Mouse (Mus musculus) ovary, postnatal 10 days (tissue): Measurements from ENCODE around the gene Afmid.

ENCODE experiments used
- DNase-seq: peaks from one replicate; pipeline ENCODE4 v3.0.0; 2022; ENCODE audit warnings: low spot score

The Afmid gene

DNA sequence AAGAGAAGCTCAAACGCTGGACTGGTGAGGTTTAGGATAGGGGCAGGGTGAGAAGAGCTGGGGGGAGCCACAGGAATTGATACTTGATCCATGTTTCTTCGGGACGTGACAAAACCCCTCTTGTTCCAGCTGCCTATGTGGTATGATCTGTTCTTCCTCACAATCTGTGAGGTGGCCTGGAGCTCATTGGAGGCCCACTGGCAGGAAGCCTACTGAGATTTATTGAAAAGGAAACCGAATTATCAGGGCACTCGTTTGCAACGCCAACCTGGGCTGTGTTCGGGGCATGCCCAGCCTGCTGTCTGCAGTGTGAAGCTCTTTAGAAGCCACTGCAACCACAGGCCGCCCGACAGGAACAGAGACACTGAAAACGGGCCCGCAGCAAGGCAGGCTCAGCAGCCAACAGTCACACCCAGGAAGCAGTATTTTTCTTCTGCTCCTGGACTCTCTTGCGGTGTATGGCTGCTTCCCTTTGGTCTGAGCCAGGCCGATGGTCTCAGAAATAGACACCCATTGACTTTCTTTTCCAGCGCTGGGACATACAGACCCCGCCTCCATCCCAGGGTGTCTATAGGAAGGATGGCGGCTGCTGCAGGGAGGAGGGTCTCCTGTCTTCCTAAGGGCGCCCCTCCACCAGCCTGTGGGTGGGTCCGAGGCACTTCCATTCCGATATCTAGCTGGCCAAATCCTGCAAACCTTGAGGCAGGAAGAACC is 22.7 kb downstream of the Afmid start:
- no peak for DNase-seq

DNA sequence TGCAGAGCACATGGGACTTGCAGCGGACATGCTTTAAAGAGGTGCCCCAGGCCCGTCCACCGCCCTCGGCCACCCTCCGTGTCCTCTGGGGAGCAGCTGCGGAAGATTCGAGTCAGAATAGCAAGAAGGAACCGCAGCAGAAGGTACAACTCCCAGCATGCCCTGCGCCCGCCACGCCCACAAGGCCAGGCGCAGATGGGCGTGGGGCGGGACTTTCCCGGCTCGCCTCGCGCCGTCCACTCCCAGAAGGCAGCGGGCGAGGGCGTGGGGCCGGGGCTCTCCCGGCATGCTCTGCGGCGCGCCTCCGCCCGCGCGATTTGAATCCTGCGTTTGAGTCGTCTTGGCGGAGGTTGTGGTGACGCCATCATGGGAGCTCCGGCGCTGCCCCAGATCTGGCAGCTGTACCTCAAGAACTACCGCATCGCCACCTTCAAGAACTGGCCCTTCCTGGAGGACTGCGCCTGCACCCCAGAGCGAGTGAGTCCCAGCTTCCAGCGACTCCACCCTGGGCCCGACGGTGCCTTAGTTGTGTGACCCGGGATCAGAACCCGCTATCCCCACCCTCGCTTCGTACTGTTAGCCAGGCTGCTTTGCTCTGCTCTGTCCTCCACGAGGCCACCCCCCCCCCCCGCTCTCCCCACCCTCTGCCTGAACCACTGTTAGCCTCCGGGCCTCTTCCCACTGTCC is 23.4 kb downstream of the Afmid start, which contains the start of gene Birc5:
Birc5 (plus strand) TSS at position 267 of the 687 bp plus-strand sequence.
- DNase-seq, result peak; percentile 84

DNA sequence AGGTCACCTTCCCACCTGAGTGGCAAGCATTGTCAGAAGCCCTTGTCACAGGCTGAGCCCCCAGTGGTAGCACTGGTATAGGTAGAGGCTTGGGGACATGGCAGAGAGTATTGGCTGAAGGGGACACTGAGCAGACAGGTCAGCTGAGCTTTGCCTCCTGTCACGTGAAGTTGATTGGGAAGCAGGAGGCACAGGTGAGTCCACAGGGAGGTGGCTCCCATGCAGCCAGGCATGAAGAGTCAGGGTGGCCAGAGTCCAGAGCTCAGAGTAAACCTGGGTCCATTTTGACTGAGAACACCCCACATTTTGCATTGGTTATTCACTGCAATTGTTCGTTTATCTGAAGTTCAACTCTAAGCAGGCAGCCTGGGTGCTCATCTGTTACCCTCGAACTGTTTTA is 27.2 kb downstream of the Afmid start:
- no peak for DNase-seq

DNA sequence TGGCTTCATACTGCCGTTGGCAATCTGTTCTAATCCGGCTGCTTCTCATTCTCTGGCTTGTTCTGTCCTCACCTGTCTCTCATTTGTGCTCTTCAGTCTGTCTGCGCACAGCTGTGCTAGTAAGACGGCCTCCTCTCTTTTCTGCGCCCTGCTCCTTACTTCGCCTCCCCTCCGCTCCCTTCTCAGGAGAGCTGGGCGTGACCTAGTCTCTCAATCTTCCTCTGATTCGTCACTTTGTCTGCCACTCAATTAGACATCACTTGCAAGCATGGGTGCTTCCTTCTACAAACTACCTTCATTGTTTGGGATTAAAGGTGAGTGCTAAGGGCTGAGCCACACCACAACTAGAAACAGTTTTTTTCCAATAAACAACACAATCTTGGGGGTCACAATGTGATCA is 28.5 kb downstream of the Afmid start:
- no peak for DNase-seq

DNA sequence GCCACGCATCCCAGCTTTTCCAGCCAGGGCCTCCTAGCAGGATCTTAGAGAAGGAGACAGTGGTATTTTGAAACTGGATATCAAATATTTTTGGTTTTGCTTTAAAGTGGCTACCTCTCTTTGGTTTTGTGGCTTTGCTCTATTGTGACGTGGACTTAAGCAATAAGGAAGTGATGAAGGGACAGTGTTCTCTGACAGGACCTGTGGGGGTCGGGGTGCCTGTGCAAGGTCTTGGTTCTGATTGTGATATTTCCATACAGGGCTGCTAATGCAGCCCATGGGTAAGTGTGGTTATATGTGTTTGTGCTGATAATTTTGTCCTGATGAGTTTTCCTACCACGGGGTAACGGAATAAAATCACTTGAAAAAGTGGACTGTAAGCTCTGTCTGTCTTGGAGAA is 29.6 kb downstream of the Afmid start:
- DNase-seq, result no peak

DNA sequence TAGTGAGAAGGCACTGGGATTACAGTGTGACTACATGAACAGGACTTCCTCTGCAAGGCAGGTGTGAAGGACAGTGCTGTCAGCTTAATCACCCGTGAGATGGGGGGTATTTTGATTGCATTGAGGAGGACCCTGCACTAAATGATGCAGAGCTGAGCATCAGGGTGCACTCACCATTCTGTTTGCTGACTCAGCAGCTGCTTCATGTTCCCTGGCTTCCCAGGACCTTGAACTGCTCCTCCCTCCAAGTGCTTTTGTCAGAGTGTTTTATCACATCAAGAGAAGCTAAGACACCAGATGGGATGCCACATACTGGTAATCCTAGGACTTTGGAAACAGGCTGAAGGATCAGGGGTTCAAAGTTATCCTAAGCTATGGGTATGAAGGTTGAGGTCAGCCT is 30.3 kb downstream of the Afmid start:
- DNase-seq, result no peak

DNA sequence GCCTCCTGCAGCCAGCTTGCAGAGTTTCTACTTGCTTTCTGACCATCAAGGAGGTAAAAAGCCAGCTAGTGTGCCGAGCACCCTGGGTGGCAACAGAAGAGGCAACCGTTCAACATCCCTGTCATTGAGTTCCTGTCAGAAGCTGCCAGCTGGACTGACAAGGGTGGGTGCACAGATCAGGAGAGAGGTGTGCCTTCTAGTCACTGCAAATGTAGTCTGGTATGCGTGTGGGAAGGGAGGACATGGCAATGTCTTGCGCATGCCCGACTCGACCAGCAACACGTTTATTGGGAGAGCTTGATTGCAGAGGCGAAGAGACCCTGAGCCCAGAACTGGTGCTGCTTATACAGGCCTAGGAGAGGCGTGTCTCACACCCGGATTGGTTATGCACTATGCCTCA is 31.7 kb downstream of the Afmid start:
- no peak for DNase-seq

DNA sequence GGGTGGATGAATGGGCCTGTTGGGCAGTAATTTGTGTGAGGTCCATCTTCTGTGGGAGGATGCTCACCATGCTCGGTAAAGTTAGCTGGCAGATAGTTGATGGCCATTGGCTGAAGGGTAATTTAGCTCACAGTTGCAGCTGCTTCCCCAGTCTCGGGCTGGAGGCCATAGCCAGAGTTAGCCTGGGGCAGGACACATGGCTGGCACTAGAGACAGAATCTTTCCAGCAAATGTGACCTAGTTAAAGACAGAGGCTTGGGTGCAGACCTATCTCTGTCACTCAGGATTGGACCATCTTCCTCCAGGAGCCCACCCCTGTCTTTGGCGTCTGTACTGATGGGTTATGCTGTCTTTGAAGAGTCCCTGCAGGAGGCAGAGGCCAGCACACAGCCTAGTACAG is 32.7 kb downstream of the Afmid start:
- no peak for DNase-seq

DNA sequence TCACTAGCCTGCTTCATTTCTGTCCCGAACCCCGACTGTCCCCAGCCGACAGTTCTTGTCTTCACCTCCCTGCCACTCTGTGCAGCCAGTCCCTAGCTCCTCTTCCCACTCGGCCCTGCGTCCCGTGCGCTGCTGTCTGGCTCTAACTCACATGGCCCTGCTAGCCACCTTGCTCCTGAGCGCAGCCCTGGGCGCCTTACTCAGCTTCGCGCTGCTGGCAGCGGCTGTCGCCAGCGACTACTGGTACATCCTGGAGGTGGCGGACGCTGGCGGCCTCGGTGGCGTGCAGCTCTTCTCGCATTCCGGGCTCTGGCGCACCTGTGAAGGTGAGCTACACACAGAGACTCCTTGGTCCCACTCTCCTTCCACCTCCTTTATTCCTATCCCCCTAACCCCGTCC is 34.9 kb downstream of the Afmid start, which contains the start of gene Tmem235:
Tmem235 (plus strand) TSS at position 152 of the 400 bp plus-strand sequence.
- DNase-seq, result no peak

DNA sequence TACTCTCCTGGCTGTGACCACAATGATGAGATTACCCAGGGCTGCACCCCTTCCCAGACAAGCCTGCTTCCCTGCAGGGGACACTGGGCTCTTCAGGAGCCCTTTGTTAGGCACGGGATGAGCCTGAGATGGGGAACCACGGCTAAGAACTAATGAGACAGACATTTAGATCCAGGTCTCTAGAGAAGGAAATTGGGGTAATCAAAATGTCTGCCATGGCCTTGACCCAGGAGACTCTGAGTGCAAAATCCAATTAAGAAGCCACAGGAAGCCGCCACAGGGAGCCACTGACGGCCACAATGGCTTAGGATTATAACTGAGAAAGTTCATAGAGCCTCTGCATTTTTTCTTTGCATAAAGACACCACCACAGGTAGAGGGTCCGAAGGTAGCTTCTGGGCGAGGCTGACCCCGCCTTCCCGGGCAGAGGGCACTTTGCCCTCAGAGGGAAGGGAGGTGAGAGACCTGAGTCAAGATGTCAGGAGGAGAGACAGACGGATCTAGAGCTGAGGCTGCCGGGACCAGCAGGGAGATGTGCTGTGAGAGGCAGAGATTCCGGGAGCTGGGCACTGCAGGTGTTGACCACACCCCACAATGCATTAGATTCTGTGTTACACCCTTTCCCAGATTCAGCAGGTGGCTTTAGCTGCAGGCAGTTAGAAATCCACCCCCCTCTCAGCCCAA is 37.6 kb downstream of the Afmid start:
- DNase-seq, result no peak

DNA sequence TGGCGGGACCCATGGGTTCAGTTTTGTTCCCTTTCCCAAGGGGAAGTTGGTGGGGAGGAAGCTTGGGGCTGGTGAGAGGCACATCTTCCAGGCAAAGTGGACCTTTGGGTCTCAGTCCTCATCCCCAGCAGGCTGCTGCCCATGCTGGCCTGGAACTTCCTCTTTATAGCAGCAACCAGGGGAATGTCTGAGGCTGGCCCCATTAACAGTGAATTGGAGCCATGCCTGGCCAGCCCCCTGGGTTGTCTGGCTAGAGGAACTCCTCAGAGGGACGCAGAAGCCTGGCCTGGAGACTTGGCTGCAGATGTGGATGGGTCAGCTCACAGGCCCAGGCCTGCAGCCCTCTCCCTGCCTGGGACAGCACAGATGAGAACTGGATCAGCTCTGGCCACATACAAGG is 39.1 kb downstream of the Afmid start:
- DNase-seq, result no peak

DNA sequence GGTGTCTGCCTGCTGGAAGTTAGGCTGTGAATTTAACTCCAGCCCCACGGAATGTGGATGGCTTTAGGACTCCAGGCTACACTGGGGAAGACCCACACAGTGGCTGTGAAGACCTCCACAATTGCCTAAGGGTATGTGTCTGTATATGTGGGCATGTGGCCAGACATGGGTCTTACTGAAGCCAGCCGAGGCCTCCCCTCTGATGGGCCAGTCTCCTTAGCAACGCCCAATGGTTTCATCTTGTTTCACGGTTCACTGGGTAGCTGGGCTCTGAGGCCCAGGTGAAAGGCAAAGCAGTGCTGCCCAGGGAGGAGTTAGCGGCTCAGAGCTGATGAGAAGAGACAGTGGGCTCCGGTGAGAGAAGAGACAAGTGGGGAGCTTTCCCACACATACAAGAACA is 40.3 kb downstream of the Afmid start:
- DNase-seq, result no peak

DNA sequence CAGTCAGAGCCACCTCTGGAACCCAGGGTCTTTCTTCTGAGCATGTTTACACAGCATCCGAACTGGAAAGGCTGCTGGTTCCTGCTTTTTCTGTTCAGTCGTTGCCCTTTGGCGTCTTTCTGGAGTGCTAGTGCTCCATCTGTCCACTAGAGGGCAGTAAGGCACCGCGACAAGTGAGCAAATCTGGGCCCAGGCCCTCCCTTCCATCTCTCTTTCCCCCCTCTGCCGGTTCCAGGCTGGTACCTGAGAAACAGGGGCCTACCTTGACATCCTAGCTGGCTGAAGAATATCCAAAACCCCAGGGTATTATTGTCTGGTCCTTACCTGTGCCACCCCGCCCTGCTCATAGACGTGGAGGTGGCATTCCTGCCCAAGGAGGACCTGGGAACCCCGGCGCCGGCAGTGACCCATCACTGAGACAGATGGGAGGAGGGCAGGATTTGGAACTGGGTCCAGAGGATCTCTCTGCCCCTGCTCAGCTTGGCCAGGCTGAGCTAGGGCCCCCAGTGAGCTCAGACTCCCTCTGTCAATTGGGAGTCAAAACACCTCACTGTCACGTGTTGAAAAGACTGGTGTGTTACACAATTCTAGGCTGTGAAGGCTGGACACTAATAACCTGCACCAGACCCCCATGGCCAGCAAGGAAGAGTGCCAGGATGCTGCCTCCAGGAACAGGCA is 45.1 kb downstream of the Afmid start:
- no peak for DNase-seq

DNA sequence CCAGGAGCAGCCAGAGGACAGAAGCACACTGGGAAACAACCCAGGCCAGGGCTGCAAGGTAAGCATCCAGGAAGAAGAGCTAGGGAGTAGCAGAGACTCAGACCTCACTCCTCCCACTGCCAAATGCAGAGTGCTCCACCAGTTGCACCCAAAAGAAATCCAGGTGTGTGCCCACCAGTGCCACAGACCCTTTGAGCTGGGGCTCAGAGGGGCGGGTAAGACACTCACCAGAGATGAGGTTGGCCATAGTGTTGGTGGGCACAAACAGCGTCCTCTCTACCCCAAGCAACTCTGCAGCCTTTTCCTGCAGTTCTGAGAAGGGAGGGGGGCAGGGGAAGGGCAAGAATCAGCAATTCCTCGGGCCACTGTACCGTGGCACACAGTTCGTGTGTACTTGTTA is 45.7 kb downstream of the Afmid start:
- no peak for DNase-seq

DNA sequence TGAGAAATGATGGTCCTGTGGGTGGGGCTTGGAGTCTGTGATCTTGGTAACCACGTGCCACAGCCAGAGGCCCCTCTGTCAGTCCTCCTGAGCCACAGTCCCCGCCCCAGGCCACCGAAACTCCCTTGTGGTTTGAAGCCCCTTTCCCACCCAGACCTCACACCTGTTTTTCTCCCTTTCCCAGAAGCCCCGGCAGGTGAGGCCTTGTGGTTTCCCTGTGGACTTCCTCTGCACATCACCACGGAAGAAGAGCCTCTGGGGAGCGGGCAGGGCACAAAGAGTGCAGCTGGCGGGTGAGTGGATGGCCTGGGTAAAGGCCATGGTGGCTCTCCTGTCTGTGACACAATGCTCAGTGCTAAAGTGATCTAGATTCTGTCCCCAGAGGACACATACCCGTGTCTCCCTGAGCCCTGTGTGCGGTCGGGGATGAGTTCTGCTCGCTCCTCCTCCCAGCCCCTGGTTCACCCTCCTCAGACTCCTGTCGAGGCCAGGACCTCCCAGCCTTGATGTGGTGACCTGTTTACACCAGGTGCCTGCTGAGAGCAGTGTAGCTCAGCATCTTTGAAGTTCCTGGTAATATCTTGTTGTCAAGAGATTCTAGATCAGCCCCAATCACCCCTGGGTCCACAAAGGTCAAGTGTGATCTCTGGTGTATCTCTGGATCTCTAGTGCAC is 46.3 kb downstream of the Afmid start:
- no peak for DNase-seq

DNA sequence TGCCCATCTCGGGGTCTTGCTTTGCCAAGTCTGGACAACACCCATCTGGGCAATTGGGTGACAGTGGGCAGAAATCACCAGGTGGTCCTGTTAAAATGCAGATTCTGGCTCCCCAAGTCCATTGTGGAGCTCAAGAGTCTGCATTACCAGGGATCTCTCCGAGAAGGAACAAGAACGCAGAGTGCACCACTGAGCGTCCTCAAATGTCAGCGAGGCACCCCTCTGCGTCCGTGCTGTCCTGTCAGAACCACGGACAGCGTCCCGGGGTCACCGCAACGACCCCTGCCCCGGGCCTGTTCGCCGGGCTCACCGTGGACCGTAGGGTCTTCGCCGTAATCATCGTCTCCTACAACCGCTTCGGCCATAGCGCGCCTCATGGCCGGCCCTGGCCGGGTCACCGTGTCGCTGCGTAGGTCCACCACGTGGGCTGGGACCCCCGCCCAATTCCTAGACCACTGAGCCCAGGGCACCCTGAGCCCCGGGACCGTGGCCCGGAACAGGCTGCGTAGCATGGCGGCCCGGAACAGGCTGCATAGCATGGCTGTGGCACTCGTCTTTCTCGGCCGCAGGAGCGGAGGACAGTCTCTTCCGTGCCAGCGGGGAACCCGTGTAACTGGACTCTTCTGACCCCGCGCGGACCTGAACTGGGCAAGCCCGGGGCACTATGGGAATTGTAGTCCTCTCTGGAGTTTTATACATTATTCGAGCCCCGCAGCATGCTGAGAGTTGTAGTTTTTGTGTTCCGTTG is 47.3 kb downstream of the Afmid start, which contains the start of gene Tha1:
Tha1 (minus strand) TSS at position 621 of the 748 bp plus-strand sequence.
- DNase-seq, result no peak

DNA sequence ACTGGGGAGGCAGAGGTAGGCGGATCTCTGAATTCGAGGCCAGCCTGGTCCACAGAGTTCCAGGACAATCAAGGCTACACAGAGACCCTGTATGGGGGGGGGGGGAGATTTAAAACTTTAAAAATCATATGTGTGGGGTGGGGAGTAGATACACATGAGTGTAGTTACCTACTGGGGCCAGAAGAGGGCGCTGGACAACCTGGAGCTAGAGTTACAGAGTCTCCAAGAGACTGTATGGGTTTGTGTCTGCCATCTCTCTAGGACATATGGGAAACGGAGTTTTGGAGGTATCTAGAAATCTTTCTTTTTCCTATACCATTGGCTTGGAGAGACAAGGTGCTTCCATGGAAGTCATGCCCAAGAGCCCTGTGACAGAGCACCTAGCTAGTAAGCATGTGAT is 48.7 kb downstream of the Afmid start:
- no peak for DNase-seq

DNA sequence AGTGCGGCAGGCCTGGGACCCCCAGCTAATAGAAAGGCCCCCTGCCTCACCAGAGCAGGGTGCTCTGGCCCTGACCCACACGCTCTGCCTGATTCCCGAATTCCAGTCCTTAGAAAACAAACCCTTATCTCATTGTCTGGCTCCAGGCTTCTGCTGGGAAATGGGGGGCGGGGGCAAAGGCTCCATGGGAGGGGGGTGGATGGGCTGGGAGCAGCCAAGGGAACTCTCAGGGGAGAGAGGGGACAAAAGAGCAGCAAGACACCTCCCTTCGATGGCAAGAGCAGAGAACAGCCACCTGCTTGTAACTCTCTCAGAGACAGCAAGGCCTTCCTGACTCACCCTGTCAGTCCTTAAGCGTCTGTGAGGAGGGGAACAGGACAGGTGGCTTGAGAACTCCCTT is 50.0 kb downstream of the Afmid start:
- DNase-seq, result no peak

DNA sequence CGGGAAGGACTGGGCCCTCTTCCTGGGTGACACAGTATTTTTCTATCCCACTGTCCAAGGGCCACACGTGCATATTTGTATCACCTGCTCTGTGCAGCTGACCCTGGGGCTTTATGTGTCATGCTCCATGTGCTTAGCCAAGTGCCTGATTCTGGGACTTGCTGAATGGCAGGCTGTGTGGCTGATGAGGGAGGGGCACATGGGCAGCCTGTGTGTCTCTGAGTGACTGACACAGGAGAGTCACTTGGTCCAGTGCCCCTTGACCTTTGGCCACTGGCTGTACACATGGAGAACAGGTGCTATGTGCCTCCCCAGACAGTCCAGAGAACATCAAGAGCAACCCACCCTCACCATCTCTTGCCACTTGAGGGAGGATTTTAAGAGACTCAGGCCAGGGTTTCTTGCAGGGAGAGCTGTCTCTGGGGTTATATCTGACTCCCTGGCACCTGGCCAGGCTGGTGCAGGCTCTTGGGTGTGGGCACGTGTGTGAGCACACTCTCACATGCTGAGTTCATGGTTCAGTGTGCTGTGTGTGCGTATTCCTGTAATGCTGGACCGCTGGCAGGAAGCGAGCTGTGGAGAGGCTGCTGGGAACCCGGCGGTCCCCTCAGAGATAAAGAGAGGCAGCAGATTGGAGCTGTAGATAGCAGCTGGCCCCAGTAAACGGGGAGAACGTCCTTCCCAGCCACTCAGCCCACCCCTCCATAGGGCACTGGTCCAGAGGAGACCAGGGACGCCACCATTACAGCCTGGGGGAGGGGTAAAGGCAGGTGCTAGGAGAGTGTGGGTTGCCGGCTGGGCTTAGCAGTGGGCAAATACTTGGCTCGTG is 52.4 kb downstream of the Afmid start:
- no peak for DNase-seq

DNA sequence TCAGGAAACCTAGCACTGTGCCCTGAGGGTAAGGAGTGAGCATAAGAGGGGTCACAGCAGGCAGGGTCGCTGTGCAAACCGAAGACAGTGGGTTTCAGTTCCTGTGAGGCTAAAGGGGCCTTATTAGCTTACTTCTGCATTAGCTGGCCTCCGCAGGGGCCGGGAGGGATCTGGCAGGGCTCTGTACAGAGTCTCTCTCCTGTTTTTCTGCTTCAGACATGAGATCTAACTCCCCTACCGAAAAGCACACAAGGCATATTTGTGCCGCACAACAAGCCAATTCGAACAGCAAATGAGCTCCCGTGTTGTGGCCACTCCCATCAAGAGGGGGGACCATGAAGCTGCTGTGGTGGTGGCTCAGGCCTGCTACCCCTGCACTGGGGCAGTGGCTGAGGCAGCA is 53.2 kb downstream of the Afmid start:
- DNase-seq, result no peak
